Mouse (Mus musculus) MEL (cell line): ENCODE results near the gene Zfp92. TPM values are rescaled to one million over a fixed set of nuclear protein-coding genes. Genes with fewer than 3 reads are reported as not detected.

Experiments
- DNase-seq: peaks from one replicate; pipeline ENCODE4 v3.0.0; 2011; ENCODE audit warnings: low read depth, low spot score
- H3K27ac ChIP-seq: 2 replicates; pipeline ENCODE4 v1.5.1; 2012; ENCODE audit warnings: low read depth, mild to moderate bottlenecking, control low read depth, low read length, moderate library complexity; ENCODE audit not compliant: control insufficient read depth
- H3K27me3 ChIP-seq, 2 experiments: fragments of 150-350 bp in 1 of 2; sonication (generic) in 1 of 2; 2 replicates each; pipeline ENCODE4 v1.6.1; 2012; ENCODE audit warnings: low read length in 2 of 2, mild to moderate bottlenecking in 2 of 2, improper control_type of control experiment in 1 of 2, moderate library complexity in 1 of 2; ENCODE audit not compliant: insufficient read depth in 2 of 2, control insufficient read depth in 1 of 2
- H3K36me3 ChIP-seq, 2 experiments: 2 replicates each; pipeline ENCODE4 v1.6.1; 2012 to 2014; ENCODE audit warnings: low read length in 2 of 2, improper control_type of control experiment in 1 of 2, inconsistent platforms in 1 of 2, mild to moderate bottlenecking in 1 of 2; ENCODE audit not compliant: insufficient read depth in 2 of 2, control insufficient read depth in 1 of 2
- H3K4me1 ChIP-seq, 2 experiments: fragments of 150-350 bp in 1 of 2; sonication (generic) in 1 of 2; 2 replicates each; pipeline ENCODE4 v1.6.1; 2012; ENCODE audit warnings: low read length in 2 of 2, improper control_type of control experiment in 1 of 2, mild to moderate bottlenecking in 1 of 2; ENCODE audit not compliant: insufficient read depth in 2 of 2, control insufficient read depth in 1 of 2
- H3K4me3 ChIP-seq, 2 experiments: fragments of 150-350 bp in 1 of 2; sonication (generic) in 1 of 2; 2 replicates each; pipeline ENCODE4 v1.5.1; 2012; ENCODE audit warnings: low read depth in 2 of 2, low read length in 2 of 2, mild to moderate bottlenecking in 2 of 2, moderate library complexity in 2 of 2, control low read depth in 1 of 2, improper control_type of control experiment in 1 of 2; ENCODE audit not compliant: control insufficient read depth in 1 of 2, insufficient read depth in 1 of 2
- H3K79me2 ChIP-seq: 2 replicates; pipeline ENCODE4 v1.6.1; 2012; ENCODE audit warnings: mild to moderate bottlenecking, low read length, moderate library complexity; ENCODE audit not compliant: control insufficient read depth, poor library complexity, insufficient read depth
- H3K9ac ChIP-seq: 2 replicates; pipeline ENCODE4 v1.6.1; 2012; ENCODE audit warnings: low read depth, mild to moderate bottlenecking, control low read depth, low read length, moderate library complexity; ENCODE audit not compliant: control insufficient read depth, poor library complexity, severe bottlenecking
- H3K9me3 ChIP-seq: fragments of 150-350 bp; sonication (generic); replicated peaks from 2 replicates; pipeline ENCODE4 v1.6.1; 2012; ENCODE audit warnings: mild to moderate bottlenecking, low read length, improper control_type of control experiment, moderate library complexity; ENCODE audit not compliant: insufficient read depth
- CHD1 ChIP-seq: IDR thresholded peaks from 2 replicates; pipeline ENCODE4 v1.6.1; 2012; ENCODE audit warnings: low read depth, mild to moderate bottlenecking, inconsistent platforms, low read length, improper control_type of control experiment
- CHD2 ChIP-seq: IDR thresholded peaks from 2 replicates; pipeline ENCODE4 v1.6.1; 2011; ENCODE audit warnings: low read length, improper control_type of control experiment
- CTCF ChIP-seq, 3 experiments: IDR thresholded peaks in 2 of 3; conservative IDR thresholded peaks in 1 of 3; 2 replicates each; pipeline ENCODE4 v1.5.1; 2011 to 2012; ENCODE audit warnings: low read length in 3 of 3, low read depth in 2 of 3, mild to moderate bottlenecking in 2 of 3, improper control_type of control experiment in 1 of 3, inconsistent platforms in 1 of 3, mixed read lengths in 1 of 3, moderate library complexity in 1 of 3; ENCODE audit not compliant: control insufficient read depth in 1 of 3, insufficient read depth in 1 of 3, poor library complexity in 1 of 3, severe bottlenecking in 1 of 3
- ELF1 ChIP-seq: IDR thresholded peaks from 2 replicates; pipeline ENCODE4 v1.6.1; 2014; ENCODE audit warnings: low read depth, mild to moderate bottlenecking, inconsistent platforms, low read length, improper control_type of control experiment, moderate library complexity
- EP300 ChIP-seq, 2 experiments: IDR thresholded peaks; 2 replicates each; pipeline ENCODE4 v1.6.1; 2011; ENCODE audit warnings: improper control_type of control experiment in 2 of 2, low read length in 2 of 2, low read depth in 1 of 2, mild to moderate bottlenecking in 1 of 2
- GABPA ChIP-seq: IDR thresholded peaks from 2 replicates; pipeline ENCODE4 v1.6.1; 2012; ENCODE audit warnings: low read depth, mild to moderate bottlenecking, inconsistent platforms, low read length, improper control_type of control experiment, moderate library complexity
- GATA1 ChIP-seq: IDR thresholded peaks from 2 replicates; pipeline ENCODE4 v1.6.1; 2011; ENCODE audit warnings: low read depth, low read length, improper control_type of control experiment
- HCFC1 ChIP-seq: IDR thresholded peaks from 2 replicates; pipeline ENCODE4 v1.6.1; 2012; ENCODE audit warnings: low read depth, mild to moderate bottlenecking, inconsistent platforms, low read length, improper control_type of control experiment, moderate library complexity
- KAT2A ChIP-seq: conservative IDR thresholded peaks from 2 replicates; pipeline ENCODE4 v1.6.1; 2012; ENCODE audit warnings: low read depth, low read length, improper control_type of control experiment, inconsistent platforms
- MAFK ChIP-seq: IDR thresholded peaks from 2 replicates; pipeline ENCODE4 v1.6.1; 2011; ENCODE audit warnings: low read depth, mild to moderate bottlenecking, low read length, improper control_type of control experiment, borderline replicate concordance
- MYC ChIP-seq: IDR thresholded peaks from 2 replicates; pipeline ENCODE4 v1.6.1; 2011; ENCODE audit warnings: low read depth, mild to moderate bottlenecking, low read length, improper control_type of control experiment, moderate library complexity
- NRF1 ChIP-seq: IDR thresholded peaks from 2 replicates; pipeline ENCODE4 v1.6.1; 2014; ENCODE audit warnings: low read depth, mild to moderate bottlenecking, inconsistent platforms, low read length, improper control_type of control experiment, moderate library complexity; ENCODE audit not compliant: poor library complexity, insufficient read depth, severe bottlenecking
- POLR2A ChIP-seq, 2 experiments: IDR thresholded peaks; 2 replicates each; pipeline ENCODE4 v1.6.1; 2011 to 2012; ENCODE audit warnings: low read length in 2 of 2, mild to moderate bottlenecking in 2 of 2, control low read depth in 1 of 2, improper control_type of control experiment in 1 of 2, low read depth in 1 of 2, moderate library complexity in 1 of 2; ENCODE audit not compliant: control insufficient read depth in 1 of 2, insufficient read depth in 1 of 2, poor library complexity in 1 of 2
- POLR2AphosphoS2 ChIP-seq: IDR thresholded peaks from 2 replicates; pipeline ENCODE4 v1.6.1; 2011; ENCODE audit warnings: low read length, improper control_type of control experiment
- RAD21 ChIP-seq: IDR thresholded peaks from 2 replicates; pipeline ENCODE4 v1.6.1; 2011; ENCODE audit warnings: mild to moderate bottlenecking, low read depth, low read length, improper control_type of control experiment
- SMC3 ChIP-seq: IDR thresholded peaks from 2 replicates; pipeline ENCODE4 v1.6.1; 2011; ENCODE audit warnings: low read depth, low read length, improper control_type of control experiment
- USF1 ChIP-seq: IDR thresholded peaks from 2 replicates; pipeline ENCODE4 v1.6.1; 2014; ENCODE audit warnings: low read depth, mild to moderate bottlenecking, inconsistent platforms, low read length, improper control_type of control experiment, moderate library complexity
- ZC3H11A ChIP-seq: IDR thresholded peaks from 2 replicates; pipeline ENCODE4 v1.6.1; 2012; ENCODE audit warnings: low read depth, mild to moderate bottlenecking, inconsistent platforms, low read length, improper control_type of control experiment
- ZMIZ1 ChIP-seq: IDR thresholded peaks from 2 replicates; pipeline ENCODE4 v1.6.1; 2012; ENCODE audit warnings: low read depth, mild to moderate bottlenecking, inconsistent platforms, low read length, improper control_type of control experiment, moderate library complexity
- polyA plus RNA-seq, 2 experiments: library from polyadenylated mRNA; stranded (reverse) in 1 of 2; unstranded in 1 of 2; fragments of >175 nt in 1 of 2; fragments of >200 nt in 1 of 2; gene quantifications; 2 replicates each; pipeline versions ENCODE4 v1.2.1 to v1.2.4; 2012; ENCODE audit warnings: low replicate concordance in 2 of 2, low read depth in 1 of 2; ENCODE audit not compliant: insufficient read length in 2 of 2, insufficient read depth in 1 of 2, missing spikeins in 1 of 2
- total RNA-seq: library from RNA; depleted of rRNA; stranded (reverse); fragments of 300-350 nt; gene quantifications from 2 replicates; pipeline ENCODE4 v1.2.3, GENCODE M21; 2012

Zfp92 gene
- total and polyA plus RNA-seq, 3 experiments, result not detected

GRCm38 (mm10) chrX:73430036-73430435, 19.1 kb downstream of the Zfp92 start:
- no peak overlapping the region for H3K27ac ChIP-seq
- peak; percentile 44 for DNase-seq
- no peaks in the 10 kb centered on the region for H3K4me1 ChIP-seq
- H3K36me3 ChIP-seq, result no peaks in the 10 kb centered on the region
- TF ChIP-seq USF1, result no peak
- peak in 1 of 3 experiments; percentile 66; a peak in 3 of 6 replicates for TF ChIP-seq CTCF (IDR thresholded peaks at IDR 0.05 in 2 of 3, conservative IDR thresholded peaks at IDR 0.05 in 1 of 3; ENCODE audit: control insufficient read depth in 1 of 3, insufficient read depth in 1 of 3, low read depth in 2 of 3, low read length in 3 of 3, poor library complexity in 1 of 3, severe bottlenecking in 1 of 3)
- TF ChIP-seq MYC, result 0 out of 2 replicates have a peak, but pooled peaks have one; percentile 32
- TF ChIP-seq RAD21, result peak; percentile 74
- peak; percentile 78 for TF ChIP-seq SMC3
- peak; percentile 79 for TF ChIP-seq ZC3H11A
- no peaks in the 10 kb centered on the region for H3K79me2 ChIP-seq
- no peaks in the 10 kb centered on the region for H3K9me3 ChIP-seq
- no peaks in the 10 kb centered on the region; a peak in 1 of 4 replicates for H3K27me3 ChIP-seq
- no peak overlapping the region for H3K9ac ChIP-seq
- no peak overlapping the region for H3K4me3 ChIP-seq

DNA sequence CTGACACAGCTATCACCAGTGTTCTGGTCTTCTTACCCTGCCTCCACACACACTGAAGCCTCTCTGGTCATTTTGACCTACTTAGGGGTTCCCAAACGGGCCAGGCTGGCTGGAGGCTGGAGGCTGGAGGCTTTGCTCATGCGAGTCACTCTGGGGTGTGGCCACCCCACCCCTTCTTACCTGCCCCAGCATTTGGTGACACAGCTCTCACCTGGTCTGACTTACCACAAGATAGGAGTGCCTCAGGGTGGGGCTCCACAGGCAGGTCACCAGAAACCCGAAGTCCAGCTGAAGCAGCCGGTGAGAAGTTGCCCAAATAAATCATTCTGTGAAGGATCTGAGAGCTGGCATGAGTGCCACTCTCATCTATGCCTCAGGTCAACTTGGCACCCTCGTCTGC, 22.0 kb downstream of the Zfp92 start:
- TF ChIP-seq POLR2AphosphoS2 (no peak), CHD1 (no peak), HCFC1 (no peak), MAFK (no peak), ZMIZ1 (no peak), EP300 (IDR thresholded peaks at IDR 0.05; ENCODE audit: low read depth in 1 of 2, low read length in 2 of 2) (no peak), RAD21 (no peak), CTCF (IDR thresholded peaks at IDR 0.05 in 2 of 3, conservative IDR thresholded peaks at IDR 0.05 in 1 of 3; ENCODE audit: control insufficient read depth in 1 of 3, insufficient read depth in 1 of 3, low read depth in 2 of 3, low read length in 3 of 3, poor library complexity in 1 of 3, severe bottlenecking in 1 of 3) (no peak), NRF1 (no peak), CHD2 (no peak), ELF1 (no peak), GATA1 (no peak), GABPA (no peak), KAT2A (no peak), MYC (no peak), POLR2A (IDR thresholded peaks at IDR 0.05; ENCODE audit: control insufficient read depth in 1 of 2, insufficient read depth in 1 of 2, low read depth in 1 of 2, low read length in 2 of 2, poor library complexity in 1 of 2) (no peak)
- no peak overlapping the region for H3K9ac ChIP-seq

More for the DNA sequence above, 22.0 kb downstream of the Zfp92 start:
- Histone ChIP-seq H3K79me2 (no peaks in the 10 kb centered on the region), H3K9me3 (no peaks in the 10 kb centered on the region), H3K36me3 (no peaks in the 10 kb centered on the region), H3K4me3 (no peak overlapping the region), H3K4me1 (no peaks in the 10 kb centered on the region), H3K27me3 (no peaks in the 10 kb centered on the region; a peak in 1 of 4 replicates), H3K27ac (no peak overlapping the region)
- no peak for DNase-seq
